21 mouse cellular contexts compared by ENCODE assay signal in genomic region chr6:40380181-40380580, GRCm38 (mm10). TPM values are rescaled to one million over a fixed set of nuclear protein-coding genes. Genes with fewer than 3 reads are reported as not detected.
"Had no signal": no experiment of that assay in that cellular context is flagged by ENCODE, and none has a peak within 500 bp of the region (broad histone marks: within the 10 kb centered on the region; RNA-seq: fewer than 3 reads in every experiment).

No protein-coding gene starts in this region.

- H3K4me3 ChIP-seq: neural tube, embryonic 15.5 days; stomach, embryonic 15.5 days had no signal

- H3K9me3 ChIP-seq: neural tube, embryonic 15.5 days; stomach, embryonic 15.5 days had no signal

- H3K27me3 ChIP-seq: neural tube, embryonic 15.5 days; stomach, embryonic 15.5 days had no signal

- H3K9ac ChIP-seq: neural tube, embryonic 15.5 days; stomach, embryonic 15.5 days had no signal

- H3K4me1 ChIP-seq: neural tube, embryonic 15.5 days; stomach, embryonic 15.5 days had no signal

- H3K4me2 ChIP-seq: neural tube, embryonic 15.5 days; stomach, embryonic 15.5 days had no signal

- H3K27ac ChIP-seq: neural tube, embryonic 15.5 days; stomach, embryonic 15.5 days; stomach, postnatal 0 days had no signal

- H3K36me3 ChIP-seq: stomach, embryonic 15.5 days had no signal

- DNase-seq: retina, postnatal 1 day; right cerebral cortex, adult 18-20 months; right cerebral cortex, postnatal 14 days; right cerebral cortex, postnatal 25 days; right cerebral cortex, postnatal 4 days; spleen, adult 18-20 months; thymus, adult 18-20 months; thymus, adult 2 months; thymus, postnatal 14 days; thymus, postnatal 25 days; thymus, postnatal 36 days; thymus, postnatal 4 days had no signal

RNA-seq across cellular contexts. Expression of gene Wee2, which starts 58.7 kb away (rescaled TPM):
- polyA plus RNA-seq: small intestine, adult 2 months; spleen, adult 2 months; stomach, embryonic 14.5 days; stomach, embryonic 16.5 days; stomach, postnatal 0 days; testis, adult 2 months; urinary bladder, adult 2 months had no signal
